Mouse (Mus musculus): ENCODE measurements around the gene Cybc1. TPM values are rescaled to one million over a fixed set of nuclear protein-coding genes. Genes with fewer than 3 reads are reported as not detected.

Gene Cybc1
- polyA plus RNA-seq, 1 experiment from 2014 or later = 36.9 TPM

Other genes with a start within 250 kb of the Cybc1 start
- gene Csnk1d, start 238.0 kb downstream of the Cybc1 start, polyA plus RNA-seq (2015; fragmentation: Nextera tagmentation; extraction: Ambion mirVana) = 147 and 149 TPM in 2 replicates
- gene Cd7, start 189.9 kb downstream of the Cybc1 start, polyA plus RNA-seq (2015; fragmentation: Nextera tagmentation; extraction: Ambion mirVana) = not detected in 2 replicates
- not detected in 2 replicates for gene Sectm1b, start 165.8 kb downstream of the Cybc1 start, polyA plus RNA-seq (2015; fragmentation: Nextera tagmentation; extraction: Ambion mirVana)
- 0.26 TPM in 1 of 2 replicates, not detected in the other for gene Sectm1a, start 148.1 kb downstream of the Cybc1 start, polyA plus RNA-seq (2015; fragmentation: Nextera tagmentation; extraction: Ambion mirVana)
- not detected in 2 replicates for gene Tex19.2, start 110.6 kb downstream of the Cybc1 start, polyA plus RNA-seq (2015; fragmentation: Nextera tagmentation; extraction: Ambion mirVana)
- gene Tex19.1, start 83.2 kb downstream of the Cybc1 start, polyA plus RNA-seq (2015; fragmentation: Nextera tagmentation; extraction: Ambion mirVana) = not detected in 2 replicates
- 0.54 and 0.65 TPM in 2 replicates for gene Uts2r, start 69.1 kb downstream of the Cybc1 start, polyA plus RNA-seq (2015; fragmentation: Nextera tagmentation; extraction: Ambion mirVana)
- gene Hexdc, start 24.9 kb downstream of the Cybc1 start, polyA plus RNA-seq (2015; fragmentation: Nextera tagmentation; extraction: Ambion mirVana) = 31.6 and 32.5 TPM in 2 replicates
- gene Ogfod3, start 24.6 kb downstream of the Cybc1 start, polyA plus RNA-seq (2015; fragmentation: Nextera tagmentation; extraction: Ambion mirVana) = 28.3 and 29.9 TPM in 2 replicates
- 81.6 and 86.8 TPM in 2 replicates for gene Narf, start 7.9 kb upstream of the Cybc1 start, polyA plus RNA-seq (2015; fragmentation: Nextera tagmentation; extraction: Ambion mirVana)
- gene Foxk2, start 30.7 kb upstream of the Cybc1 start, polyA plus RNA-seq (2015; fragmentation: Nextera tagmentation; extraction: Ambion mirVana) = 15.7 TPM in 2 replicates
- gene Wdr45b, start 125.1 kb upstream of the Cybc1 start, polyA plus RNA-seq (2015; fragmentation: Nextera tagmentation; extraction: Ambion mirVana) = 83.0 and 85.1 TPM in 2 replicates
- gene Rab40b, start 158.9 kb upstream of the Cybc1 start, polyA plus RNA-seq (2015; fragmentation: Nextera tagmentation; extraction: Ambion mirVana) = 11.4 and 12.1 TPM in 2 replicates
- gene Fn3krp, start 192.1 kb upstream of the Cybc1 start, polyA plus RNA-seq (2015; fragmentation: Nextera tagmentation; extraction: Ambion mirVana) = 9.4 and 10.4 TPM in 2 replicates
- gene Fn3k, start 205.6 kb upstream of the Cybc1 start, polyA plus RNA-seq (2015; fragmentation: Nextera tagmentation; extraction: Ambion mirVana) = 7.0 and 7.4 TPM in 2 replicates
- gene Tbcd, start 222.6 kb upstream of the Cybc1 start, polyA plus RNA-seq (2015; fragmentation: Nextera tagmentation; extraction: Ambion mirVana) = 61.3 and 63.6 TPM in 2 replicates